Mouse (Mus musculus): ENCODE data around the gene Nck2.

Nck2 gene

DNA sequence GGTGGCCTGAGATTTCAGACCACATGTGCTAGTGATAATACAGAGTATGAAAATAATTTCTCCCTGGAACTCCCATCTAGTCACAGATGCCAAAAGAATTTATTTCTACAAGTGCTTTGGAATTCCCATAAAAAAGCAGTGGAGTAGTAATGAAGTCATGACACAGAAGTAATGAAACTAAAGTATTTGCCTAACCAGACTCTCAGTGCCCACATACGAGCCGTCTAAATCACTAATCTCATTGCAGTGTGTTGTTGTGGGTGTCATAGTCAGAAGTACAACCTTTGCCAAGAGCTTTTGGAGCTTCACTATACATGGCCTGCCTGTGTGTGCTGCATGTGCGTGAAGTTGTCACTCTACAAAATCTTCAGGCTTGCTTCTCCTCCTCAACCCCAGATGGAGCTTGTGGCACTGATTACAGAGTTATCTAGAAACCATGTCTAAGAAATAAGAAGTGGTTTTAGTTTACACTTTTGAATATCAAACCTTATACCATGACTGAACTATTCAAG, 130.5 kb downstream of the Nck2 start:
- DNase-seq (ENCODE audit: low read depth) = no peak

DNA sequence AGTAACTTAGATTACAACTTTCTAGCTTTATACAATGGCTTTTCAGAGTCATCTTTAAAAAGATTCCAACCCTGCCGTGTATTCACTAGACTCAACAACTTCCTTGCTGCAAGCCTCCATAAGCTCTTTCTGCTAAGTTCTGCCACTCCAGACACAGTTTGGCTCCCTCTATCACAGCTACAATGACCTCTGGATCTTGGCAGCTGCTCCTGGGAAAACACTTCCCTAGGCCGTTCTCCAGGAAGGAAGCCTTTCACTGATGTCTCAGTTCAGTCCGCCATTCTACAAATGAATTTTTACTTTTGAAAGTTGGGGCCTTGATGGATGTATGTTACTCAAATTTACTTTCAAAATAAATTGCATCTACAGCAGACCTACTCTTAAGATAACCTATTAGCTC, 133.0 kb downstream of the Nck2 start:
- DNase-seq (ENCODE audit: low read depth) = no peak

DNA sequence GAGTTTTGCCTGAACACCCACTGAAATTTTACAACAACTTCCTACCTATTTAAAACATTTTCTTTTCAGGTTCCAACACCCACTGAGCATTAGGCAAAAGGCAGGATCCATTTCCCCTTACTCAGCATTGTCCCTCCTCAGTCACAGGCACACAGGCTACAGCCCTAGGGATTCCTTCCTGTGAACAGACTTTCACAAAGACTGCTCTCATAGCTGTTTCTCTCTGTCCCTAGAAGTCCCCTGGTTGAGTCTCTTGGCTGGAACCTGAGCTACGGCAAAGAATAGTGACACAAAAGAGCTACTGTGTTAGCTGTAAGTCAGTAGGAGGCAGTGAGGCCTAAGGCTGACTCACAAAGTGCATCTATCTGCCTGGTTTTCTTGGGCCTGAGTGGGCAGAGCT, 139.2 kb downstream of the Nck2 start:
- peak; percentile 7 for DNase-seq (ENCODE audit: low read depth)

DNA sequence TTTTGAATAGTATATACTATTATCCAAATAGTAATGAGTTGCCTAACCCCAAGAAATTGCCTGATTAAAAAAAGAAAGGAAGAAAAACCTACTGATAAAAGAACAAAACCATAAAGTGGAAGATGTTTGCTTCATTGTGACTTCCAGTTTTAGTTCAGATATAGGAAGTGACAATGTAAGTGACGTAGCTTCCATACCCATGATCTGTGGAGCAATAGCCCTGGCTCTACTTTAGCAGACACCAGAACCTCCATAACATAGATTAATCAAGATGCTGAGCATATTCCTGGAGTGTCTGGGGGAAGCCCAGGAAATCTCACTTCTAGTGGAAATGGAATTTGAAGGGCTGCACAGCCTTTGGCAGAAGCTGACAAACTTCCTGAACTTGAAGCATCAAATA, 144.6 kb downstream of the Nck2 start:
- DNase-seq (ENCODE audit: low read depth) = no peak

DNA sequence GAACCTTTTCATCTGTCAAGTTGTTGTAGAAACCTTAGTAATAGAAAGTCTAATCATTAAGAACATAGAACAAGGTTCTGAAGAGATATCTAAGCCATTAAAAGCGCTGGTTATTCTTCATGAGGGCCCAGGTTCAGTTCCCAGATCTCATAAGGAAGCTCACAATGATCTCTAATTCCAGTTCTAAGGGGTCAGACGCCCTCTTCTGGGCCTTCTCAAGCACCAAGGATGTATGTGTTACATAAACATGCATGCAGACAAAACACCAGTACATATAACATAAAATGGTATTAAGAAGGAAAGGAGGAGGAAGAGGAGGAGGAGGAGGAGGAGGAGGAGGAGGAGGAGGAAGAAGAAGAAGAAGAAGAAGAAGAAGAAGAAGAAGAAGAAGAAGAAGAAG, 145.5 kb downstream of the Nck2 start:
- DNase-seq (ENCODE audit: low read depth) = no peak

DNA sequence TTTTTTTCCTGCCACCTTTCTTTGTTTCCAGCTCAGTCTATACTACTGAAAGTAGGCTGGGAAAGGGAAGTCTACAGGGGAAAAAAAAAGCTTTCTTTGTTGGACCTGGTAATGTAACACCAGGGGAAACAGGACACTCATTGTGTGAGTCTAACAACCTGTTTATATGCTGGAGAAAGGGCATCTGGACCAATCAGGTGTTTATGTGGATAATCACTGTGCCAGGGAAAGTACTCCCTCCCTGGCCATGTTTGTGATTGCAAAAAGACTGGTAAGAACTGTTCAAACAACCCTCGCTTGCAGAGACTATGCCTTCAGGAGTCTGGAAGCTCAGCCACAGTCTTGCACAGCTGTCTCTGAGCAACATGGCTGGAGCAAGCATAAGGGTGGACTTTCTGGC, 146.3 kb downstream of the Nck2 start:
- no peak for DNase-seq (ENCODE audit: low read depth)

DNA sequence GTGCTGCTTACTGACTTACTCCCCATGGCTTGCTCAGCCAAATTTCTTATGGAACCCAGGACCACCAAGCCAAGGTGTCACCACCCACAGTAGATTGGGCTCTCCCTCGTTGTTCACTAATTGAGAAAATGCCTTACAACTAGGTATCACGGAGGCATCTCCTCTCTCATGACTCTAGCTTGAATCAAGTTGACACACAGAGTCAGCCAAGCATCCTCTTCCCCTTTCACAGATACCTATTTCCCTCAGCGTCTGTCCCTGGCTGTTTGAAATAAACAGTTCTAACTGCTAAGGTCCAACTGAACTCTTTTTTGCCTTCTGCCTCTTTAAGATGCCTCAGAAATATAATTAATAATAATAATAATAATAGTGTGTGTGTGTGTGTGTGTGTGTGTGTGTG, 148.7 kb downstream of the Nck2 start:
- no peak for DNase-seq (ENCODE audit: low read depth)

DNA sequence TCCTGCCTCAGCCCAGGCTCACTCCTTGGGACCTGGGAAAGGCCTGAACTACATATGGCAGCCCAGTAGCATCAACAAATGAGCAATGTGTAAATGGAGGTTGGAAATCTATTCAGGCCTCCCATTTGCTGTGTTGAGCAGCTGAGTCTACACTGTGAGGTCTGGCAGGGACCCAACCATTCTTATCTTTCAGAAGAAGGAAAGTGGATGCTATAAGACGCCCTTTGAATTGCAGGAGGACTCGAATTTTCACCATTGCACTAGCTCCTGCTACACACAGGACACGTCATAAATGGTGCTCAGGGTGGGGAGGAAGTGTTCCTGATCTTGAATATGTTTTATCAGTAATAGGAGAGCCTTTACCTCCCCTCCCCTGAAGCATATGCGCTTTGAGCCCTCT, 150.4 kb downstream of the Nck2 start:
- peak; percentile 7 for DNase-seq (ENCODE audit: low read depth)

DNA sequence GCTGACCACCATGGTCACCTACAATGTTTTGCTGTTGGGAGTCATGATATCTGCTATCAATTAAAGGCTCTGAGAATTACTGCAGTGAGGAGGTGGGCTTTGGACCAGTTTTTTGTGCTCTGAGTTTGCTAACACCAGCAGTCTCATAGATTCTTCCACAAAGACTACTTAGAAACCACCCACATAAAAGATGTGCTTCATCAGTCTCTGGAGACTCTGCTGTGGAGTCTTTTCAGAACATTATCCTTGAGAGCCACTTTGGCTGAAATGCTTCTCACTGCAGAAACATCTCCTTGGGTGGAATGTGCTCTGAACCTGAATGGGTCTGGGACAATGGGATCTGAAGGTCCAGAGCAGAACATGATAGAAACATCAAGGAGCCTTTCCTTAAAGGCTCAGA, 153.4 kb downstream of the Nck2 start:
- DNase-seq (ENCODE audit: low read depth) = no peak

DNA sequence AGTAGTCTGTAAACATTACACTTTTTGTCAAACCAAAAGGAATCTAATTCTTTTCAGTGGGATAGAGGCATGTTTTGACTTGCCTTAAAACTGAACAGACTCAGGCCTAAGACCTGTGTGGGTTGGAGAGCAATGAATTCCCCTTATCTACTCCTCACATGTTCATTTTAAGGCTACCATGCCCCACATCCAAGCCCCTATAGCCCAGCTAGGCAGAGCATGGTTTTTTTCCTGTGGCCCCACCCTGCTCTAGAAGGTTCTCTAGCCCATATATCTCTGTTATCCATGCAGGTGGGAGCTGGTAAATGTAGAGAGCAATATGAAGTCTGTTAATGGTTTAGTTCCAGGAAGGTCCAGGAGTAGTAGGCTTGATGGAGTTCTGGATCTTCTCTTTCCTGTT, 155.1 kb downstream of the Nck2 start:
- no peak for DNase-seq (ENCODE audit: low read depth)

DNA sequence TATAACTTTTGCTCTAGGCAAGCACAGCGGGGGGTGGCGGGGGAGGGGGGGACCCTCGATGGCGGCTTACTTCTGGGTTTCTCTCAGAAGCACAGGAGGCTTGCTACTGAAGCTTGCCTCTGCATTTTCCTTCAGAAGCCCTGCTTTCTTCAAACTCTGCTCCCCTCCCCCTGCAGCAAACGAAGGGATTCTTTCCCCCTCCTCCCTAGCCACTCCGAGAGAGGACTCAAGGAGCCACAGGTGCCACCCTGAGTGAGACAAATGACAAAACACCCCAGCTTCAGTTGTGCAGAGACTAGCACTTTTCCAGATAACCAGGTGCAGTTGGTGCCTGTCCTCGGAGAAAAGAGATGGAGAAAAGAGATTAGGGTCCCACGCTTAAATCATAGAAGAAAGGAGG, 156.7 kb downstream of the Nck2 start:
- DNase-seq (ENCODE audit: low read depth) = no peak

DNA sequence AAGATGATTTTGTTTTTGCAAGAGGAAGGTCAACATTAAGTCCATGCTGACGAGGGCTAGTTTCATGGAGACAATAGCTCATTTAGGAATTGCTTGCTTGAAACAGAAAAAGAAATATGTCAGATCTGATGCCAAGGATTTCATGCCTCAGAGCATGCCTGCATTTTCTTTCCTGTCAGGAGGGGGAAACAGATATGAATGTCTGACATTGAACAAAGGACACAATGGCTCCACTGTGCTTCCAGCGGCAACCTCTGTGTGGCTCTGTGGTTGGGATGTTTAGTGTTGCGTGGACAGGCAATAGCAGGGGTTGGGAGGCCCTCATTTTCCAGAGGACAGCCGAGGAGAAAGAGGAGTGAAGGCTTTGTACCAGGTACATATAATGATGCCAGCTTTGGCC, 171.6 kb downstream of the Nck2 start:
- DNase-seq (ENCODE audit: low read depth) = no peak

Data from NIH3T3 (cell line).